Mouse (Mus musculus): Measurements from ENCODE around the gene Lingo1. TPM values are rescaled to one million over a fixed set of nuclear protein-coding genes. Genes with fewer than 3 reads are reported as not detected.
A peak's percentile ranks its signal among the peaks of the same experiment; 100 is the strongest.

Lingo1 gene
- polyA plus RNA-seq, 1 experiment from 2014 or later: 0.93 TPM

DNA sequence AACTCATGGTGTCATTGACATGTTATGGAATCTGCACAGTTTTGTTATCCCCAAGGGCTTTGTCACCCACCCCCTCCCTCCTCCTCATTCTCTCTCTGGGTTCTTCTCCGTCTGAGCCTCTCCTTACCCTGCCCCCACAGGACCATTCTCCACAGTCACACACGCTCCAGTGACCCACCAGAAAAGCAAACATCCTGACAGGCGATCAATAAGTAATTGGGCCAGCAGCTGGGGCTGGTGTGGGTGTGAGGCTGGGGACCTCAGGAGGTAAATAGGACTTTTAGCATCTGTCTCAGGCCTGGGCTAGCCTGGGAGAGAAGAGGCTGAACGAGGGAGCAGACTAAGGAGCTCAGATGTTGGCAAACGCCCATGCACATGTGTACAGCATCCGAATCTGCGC lies 173.5 kb downstream of the Lingo1 start:
- H3K4me3 ChIP-seq (ENCODE audit: low read depth, low read length): no peak overlapping the region
- H3K9me3 ChIP-seq (ENCODE audit: control insufficient read depth, low read length): no peaks in the 10 kb centered on the region
- no peaks in the 10 kb centered on the region for H3K36me3 ChIP-seq (ENCODE audit: control insufficient read depth, insufficient read depth, low read length)
- DNase-seq (ENCODE audit: low spot score) (no peak), ATAC-seq (ENCODE audit: insufficient number of reproducible peaks, low FRiP score, low TSS enrichment, low read depth) (no peak)
- H3K4me1 ChIP-seq (ENCODE audit: control insufficient read depth, insufficient read depth, low read length): peaks cover 13% of the 10 kb centered on the region
- no peak overlapping the region for H3K9ac ChIP-seq (ENCODE audit: low read length)
- H3K27me3 ChIP-seq (ENCODE audit: control insufficient read depth, insufficient read depth, low read length): peaks cover 33% of the 10 kb centered on the region
- H3K27ac ChIP-seq (replicated peaks; ENCODE audit: low read depth, low read length): no peak overlapping the region
- no peak overlapping the region for H3K4me2 ChIP-seq (ENCODE audit: low read depth, severe bottlenecking)
- 72% methylated on average over 7 of the region's 7 CpGs for WGBS

DNA sequence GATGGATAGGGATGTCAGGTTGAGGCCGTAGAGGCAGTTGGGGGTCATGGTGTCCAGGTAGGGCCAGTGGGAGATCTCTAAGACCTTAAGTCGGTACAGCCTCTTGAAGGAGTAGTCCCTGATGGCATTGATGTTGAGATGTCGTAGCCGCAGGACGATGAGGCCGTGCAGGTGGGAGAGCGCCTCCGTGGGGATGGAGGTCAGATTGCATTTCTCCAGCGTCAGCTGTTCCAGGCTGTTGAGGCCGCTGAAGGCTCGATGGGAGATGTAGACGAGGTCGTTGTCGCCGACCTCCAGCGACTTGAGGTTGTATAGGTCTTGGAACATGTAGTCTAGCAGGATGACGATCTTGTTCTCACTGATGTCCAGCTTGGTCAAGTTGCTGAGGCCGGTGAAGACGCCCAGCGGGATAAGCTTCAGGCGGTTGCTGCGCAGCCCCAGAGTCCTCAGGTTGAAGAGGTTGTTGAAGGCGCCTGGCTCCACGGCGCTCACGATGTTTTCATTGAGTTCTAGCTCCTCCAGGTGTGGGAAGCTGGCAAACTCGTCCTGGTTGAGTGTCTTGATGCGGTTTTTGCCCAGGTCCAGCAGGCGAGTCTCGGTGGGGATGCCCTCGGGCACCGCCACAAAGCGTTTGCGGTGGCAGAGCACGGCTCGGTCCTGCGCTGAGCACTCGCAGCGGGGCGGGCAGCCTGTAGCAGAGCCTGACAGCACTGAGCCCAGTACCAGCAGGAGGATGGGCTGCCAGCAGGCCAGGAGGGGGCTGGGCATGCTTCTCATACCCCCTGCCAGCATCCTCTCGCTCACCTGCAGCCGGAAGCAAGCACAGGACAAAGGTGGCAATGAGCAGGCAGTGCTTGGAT lies 175.5 kb downstream of the Lingo1 start:
- ATAC-seq (ENCODE audit: insufficient number of reproducible peaks, low FRiP score, low TSS enrichment, low read depth): no peak
- Histone ChIP-seq H3K27me3 (ENCODE audit: control insufficient read depth, insufficient read depth, low read length) (peaks cover 33% of the 10 kb centered on the region), H3K9ac (ENCODE audit: low read length) (no peak overlapping the region), H3K4me2 (ENCODE audit: low read depth, severe bottlenecking) (0 out of 2 replicates have a peak overlapping the region, but pooled peaks have one; percentile 8), H3K9me3 (ENCODE audit: control insufficient read depth, low read length) (no peaks in the 10 kb centered on the region), H3K36me3 (ENCODE audit: control insufficient read depth, insufficient read depth, low read length) (no peaks in the 10 kb centered on the region), H3K4me1 (ENCODE audit: control insufficient read depth, insufficient read depth, low read length) (peaks cover 13% of the 10 kb centered on the region), H3K27ac (replicated peaks; ENCODE audit: low read depth, low read length) (no peak overlapping the region), H3K4me3 (ENCODE audit: low read depth, low read length) (0 out of 2 replicates have a peak overlapping the region, but pooled peaks have one; percentile 5)
- 20% methylated on average over 42 of the region's 42 CpGs for WGBS
- DNase-seq (ENCODE audit: low spot score): no peak

- 74% methylated on average over 23 of the region's 23 CpGs for WGBS
- Histone ChIP-seq H3K36me3 (ENCODE audit: control insufficient read depth, insufficient read depth, low read length) (no peaks in the 10 kb centered on the region), H3K4me3 (ENCODE audit: low read depth, low read length) (no peak overlapping the region), H3K4me2 (ENCODE audit: low read depth, severe bottlenecking) (no peak overlapping the region), H3K9ac (ENCODE audit: low read length) (no peak overlapping the region), H3K27me3 (ENCODE audit: control insufficient read depth, insufficient read depth, low read length) (peaks cover 33% of the 10 kb centered on the region), H3K27ac (replicated peaks; ENCODE audit: low read depth, low read length) (no peak overlapping the region), H3K9me3 (ENCODE audit: control insufficient read depth, low read length) (no peaks in the 10 kb centered on the region), H3K4me1 (ENCODE audit: control insufficient read depth, insufficient read depth, low read length) (peaks cover 6% of the 10 kb centered on the region)
- DNase-seq (ENCODE audit: low spot score): no peak
- ATAC-seq (ENCODE audit: insufficient number of reproducible peaks, low FRiP score, low TSS enrichment, low read depth): no peak
Measured at GRCm38 (mm10) chr9:56619715-56620114, 176.6 kb downstream of the Lingo1 start.

DNA sequence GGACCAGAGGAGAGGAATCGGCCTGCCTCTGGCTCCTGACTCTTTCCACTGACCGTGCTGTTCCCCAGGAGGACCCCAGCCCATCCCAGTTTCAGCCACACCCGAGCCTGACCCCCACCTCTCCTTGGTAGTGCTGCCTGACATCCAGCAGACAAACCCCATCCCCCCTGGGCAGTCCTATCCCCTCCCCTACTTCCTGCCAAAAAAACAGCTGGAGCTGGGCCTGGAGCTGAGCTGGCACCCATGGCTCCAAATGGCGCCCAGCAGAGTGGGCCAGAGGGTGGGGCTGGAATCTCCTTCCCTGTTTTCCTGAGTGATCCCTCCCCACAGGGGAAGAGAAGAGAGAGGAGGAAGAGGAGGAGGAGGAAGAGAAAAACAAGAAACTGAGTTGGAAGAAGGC lies 177.6 kb downstream of the Lingo1 start:
- ATAC-seq (ENCODE audit: insufficient number of reproducible peaks, low FRiP score, low TSS enrichment, low read depth) (no peak), DNase-seq (ENCODE audit: low spot score) (no peak)
- H3K27me3 ChIP-seq (ENCODE audit: control insufficient read depth, insufficient read depth, low read length): peaks cover 33% of the 10 kb centered on the region
- no peak overlapping the region for H3K4me2 ChIP-seq (ENCODE audit: low read depth, severe bottlenecking)
- no peaks in the 10 kb centered on the region for H3K9me3 ChIP-seq (ENCODE audit: control insufficient read depth, low read length)
- no peaks in the 10 kb centered on the region for H3K36me3 ChIP-seq (ENCODE audit: control insufficient read depth, insufficient read depth, low read length)
- peaks cover 4% of the 10 kb centered on the region; the same call in 1 of the 2 replicates for H3K4me1 ChIP-seq (ENCODE audit: control insufficient read depth, insufficient read depth, low read length)
- H3K27ac ChIP-seq (replicated peaks; ENCODE audit: low read depth, low read length): no peak overlapping the region
- H3K4me3 ChIP-seq (ENCODE audit: low read depth, low read length): no peak overlapping the region
- WGBS: 83% methylated on average over 4 of the region's 4 CpGs
- no peak overlapping the region for H3K9ac ChIP-seq (ENCODE audit: low read length)

- 86% methylated on average over 3 of the region's 3 CpGs for WGBS
- no peak for DNase-seq (ENCODE audit: low spot score)
- ATAC-seq (ENCODE audit: insufficient number of reproducible peaks, low FRiP score, low TSS enrichment, low read depth): no peak
- Histone ChIP-seq H3K9ac (ENCODE audit: low read length) (no peak overlapping the region), H3K27me3 (ENCODE audit: control insufficient read depth, insufficient read depth, low read length) (peaks cover 18% of the 10 kb centered on the region), H3K27ac (replicated peaks; ENCODE audit: low read depth, low read length) (no peak overlapping the region), H3K9me3 (ENCODE audit: control insufficient read depth, low read length) (no peaks in the 10 kb centered on the region), H3K4me3 (ENCODE audit: low read depth, low read length) (no peak overlapping the region), H3K36me3 (ENCODE audit: control insufficient read depth, insufficient read depth, low read length) (no peaks in the 10 kb centered on the region), H3K4me1 (ENCODE audit: control insufficient read depth, insufficient read depth, low read length) (peaks cover 11% of the 10 kb centered on the region), H3K4me2 (ENCODE audit: low read depth, severe bottlenecking) (no peak overlapping the region)
Measured at GRCm38 (mm10) chr9:56616061-56616460, 180.2 kb downstream of the Lingo1 start.

DNA sequence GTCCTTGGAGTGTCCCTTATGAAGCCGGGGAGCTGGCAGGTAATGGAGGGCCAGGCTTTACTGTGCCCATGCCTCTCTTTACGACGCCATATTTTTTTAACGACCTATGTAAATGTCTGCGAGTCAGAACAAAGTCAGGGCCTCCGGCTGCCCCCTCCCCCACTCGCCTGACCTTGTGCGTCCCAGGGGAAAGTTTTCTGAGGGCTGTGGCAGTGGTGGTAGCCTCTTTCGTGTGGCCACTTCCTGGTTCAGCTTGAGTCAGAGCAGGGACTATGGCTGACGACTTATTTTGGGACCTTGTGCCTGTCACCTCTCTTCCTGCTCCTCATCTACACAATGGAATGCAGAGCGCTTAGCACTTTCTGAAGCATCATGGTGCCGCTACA lies 183.5 kb downstream of the Lingo1 start:
- 16% methylated on average over 12 of the region's 12 CpGs for WGBS
- no peaks in the 10 kb centered on the region for H3K36me3 ChIP-seq (ENCODE audit: control insufficient read depth, insufficient read depth, low read length)
- H3K27me3 ChIP-seq (ENCODE audit: control insufficient read depth, insufficient read depth, low read length): peaks cover 14% of the 10 kb centered on the region
- peak; percentile 67 for DNase-seq (ENCODE audit: low spot score)
- no peak overlapping the region for H3K27ac ChIP-seq (replicated peaks; ENCODE audit: low read depth, low read length)
- ATAC-seq (ENCODE audit: insufficient number of reproducible peaks, low FRiP score, low TSS enrichment, low read depth): peak; percentile 37; the same call in 1 of the 2 replicates
- H3K4me1 ChIP-seq (ENCODE audit: control insufficient read depth, insufficient read depth, low read length): peaks cover 14% of the 10 kb centered on the region
- H3K4me3 ChIP-seq (ENCODE audit: low read depth, low read length): no peak overlapping the region
- no peak overlapping the region for H3K4me2 ChIP-seq (ENCODE audit: low read depth, severe bottlenecking)
- no peaks in the 10 kb centered on the region for H3K9me3 ChIP-seq (ENCODE audit: control insufficient read depth, low read length)
- H3K9ac ChIP-seq (ENCODE audit: low read length): no peak overlapping the region

DNA sequence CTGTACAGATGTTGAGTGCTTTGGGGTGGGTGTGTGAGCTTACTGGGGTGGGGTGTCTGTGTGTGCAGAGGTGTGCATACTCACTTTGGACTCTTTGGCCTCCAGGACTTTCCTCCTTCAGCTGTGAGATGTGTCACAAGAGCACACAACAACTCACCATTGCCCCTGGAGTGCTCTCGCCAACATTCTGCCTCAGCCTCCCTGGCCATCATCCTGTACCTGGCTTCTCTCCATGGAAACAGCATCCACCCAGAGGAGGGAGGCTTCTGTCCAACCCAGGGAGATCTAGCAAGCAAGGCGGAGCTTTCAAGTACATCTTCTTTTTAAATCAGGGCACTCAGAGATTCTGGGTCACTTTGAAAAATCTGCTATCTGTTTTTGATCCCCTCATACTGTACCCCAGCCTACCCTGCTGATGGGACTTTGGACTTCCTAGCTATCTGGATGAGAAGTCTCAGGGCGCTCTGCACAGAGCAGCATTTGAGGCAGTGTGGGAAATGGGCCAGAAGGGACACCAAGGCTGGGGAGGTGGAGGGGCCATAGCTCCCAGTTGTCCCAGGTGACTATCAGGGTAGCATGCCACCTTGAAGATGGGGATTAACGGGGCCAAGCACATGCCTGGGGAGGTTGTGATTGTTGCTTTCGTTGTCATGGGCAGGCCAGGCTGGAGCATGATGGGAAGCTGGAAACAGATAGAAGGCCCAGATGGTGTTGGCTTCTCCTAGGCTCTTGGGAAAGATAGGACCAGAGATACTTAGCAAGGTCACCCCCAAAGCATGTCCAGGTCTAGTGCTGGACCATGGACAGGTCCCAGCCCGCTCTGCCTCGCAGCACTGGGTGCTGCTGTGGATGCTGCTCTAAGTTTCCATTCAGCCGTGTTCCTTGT lies 184.1 kb downstream of the Lingo1 start:
- H3K27ac ChIP-seq (replicated peaks; ENCODE audit: low read depth, low read length): no peak overlapping the region
- ATAC-seq (ENCODE audit: insufficient number of reproducible peaks, low FRiP score, low TSS enrichment, low read depth): no peak
- no peak overlapping the region for H3K9ac ChIP-seq (ENCODE audit: low read length)
- no peak overlapping the region for H3K4me2 ChIP-seq (ENCODE audit: low read depth, severe bottlenecking)
- H3K36me3 ChIP-seq (ENCODE audit: control insufficient read depth, insufficient read depth, low read length): no peaks in the 10 kb centered on the region
- peaks cover 14% of the 10 kb centered on the region for H3K27me3 ChIP-seq (ENCODE audit: control insufficient read depth, insufficient read depth, low read length)
- H3K4me1 ChIP-seq (ENCODE audit: control insufficient read depth, insufficient read depth, low read length): peaks cover 14% of the 10 kb centered on the region
- H3K9me3 ChIP-seq (ENCODE audit: control insufficient read depth, low read length): no peaks in the 10 kb centered on the region
- H3K4me3 ChIP-seq (ENCODE audit: low read depth, low read length): no peak overlapping the region
- 77% methylated on average over 8 of the region's 8 CpGs for WGBS
- DNase-seq (ENCODE audit: low spot score): no peak

DNA sequence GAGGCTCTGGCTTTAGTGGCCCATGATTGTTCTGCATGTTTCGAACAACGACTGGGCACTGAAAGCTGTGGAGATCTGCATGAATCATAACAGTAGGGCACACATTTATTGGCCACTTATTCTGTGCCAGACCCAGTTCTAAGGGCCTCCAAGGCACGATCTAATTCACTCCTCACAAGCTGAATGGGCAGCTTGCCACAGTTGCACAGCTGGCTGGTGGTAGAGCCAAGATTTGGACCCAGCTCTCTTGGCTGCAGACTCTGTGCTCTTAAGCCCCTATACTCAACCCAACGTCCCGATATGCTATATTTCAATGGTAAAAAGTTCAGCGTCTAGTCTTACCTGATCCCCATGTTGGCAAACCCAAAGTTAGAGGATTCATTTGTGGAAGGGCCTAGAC lies 185.3 kb downstream of the Lingo1 start:
- DNase-seq (ENCODE audit: low spot score): no peak
- H3K9ac ChIP-seq (ENCODE audit: low read length): no peak overlapping the region
- H3K27ac ChIP-seq (replicated peaks; ENCODE audit: low read depth, low read length): no peak overlapping the region
- WGBS: 92% methylated on average over 6 of the region's 6 CpGs
- no peak overlapping the region for H3K4me3 ChIP-seq (ENCODE audit: low read depth, low read length)
- no peak for ATAC-seq (ENCODE audit: insufficient number of reproducible peaks, low FRiP score, low TSS enrichment, low read depth)
- H3K27me3 ChIP-seq (ENCODE audit: control insufficient read depth, insufficient read depth, low read length): peaks cover 14% of the 10 kb centered on the region
- peaks cover 14% of the 10 kb centered on the region for H3K4me1 ChIP-seq (ENCODE audit: control insufficient read depth, insufficient read depth, low read length)
- no peaks in the 10 kb centered on the region for H3K9me3 ChIP-seq (ENCODE audit: control insufficient read depth, low read length)
- H3K4me2 ChIP-seq (ENCODE audit: low read depth, severe bottlenecking): no peak overlapping the region
- H3K36me3 ChIP-seq (ENCODE audit: control insufficient read depth, insufficient read depth, low read length): no peaks in the 10 kb centered on the region

Data from limb, embryonic 11.5 days (tissue).